ENCODE assay signal across 21 mouse cellular contexts in genomic region chr19:40595831-40596230, GRCm38 (mm10). TPM values are rescaled to one million over a fixed set of nuclear protein-coding genes. Genes with fewer than 3 reads are reported as not detected.
A peak's percentile ranks its signal among the peaks of the same experiment; 100 is the strongest.
DNase-seq lines count a peak whose midpoint lies in the region; ATAC-seq and TF ChIP-seq lines count a peak whose summit lies in the region.
"Had no signal": no experiment of that assay in that cellular context is flagged by ENCODE, and none has a peak within 500 bp of the region (broad histone marks: within the 10 kb centered on the region; RNA-seq: fewer than 3 reads in every experiment).

No protein-coding gene starts in this region.

- ATAC-seq in kidney, embryonic 15.5 days (replicated peaks; ENCODE audit: low FRiP score) = no peak
- ATAC-seq: midbrain, embryonic 15.5 days had no signal

- H3K27me3 ChIP-seq in heart, embryonic 10.5 days (ENCODE audit: insufficient read depth, poor library complexity, severe bottlenecking) = no peaks in the 10 kb centered on the region
- H3K27me3 ChIP-seq in kidney, embryonic 15.5 days = no peaks in the 10 kb centered on the region
- no peaks in the 10 kb centered on the region for H3K27me3 ChIP-seq in embryonic facial prominence, embryonic 10.5 days (replicated peaks; ENCODE audit: low read depth, poor library complexity, severe bottlenecking)
- H3K27me3 ChIP-seq: embryonic facial prominence, embryonic 15.5 days; forebrain, embryonic 12.5 days; limb, embryonic 13.5 days; liver, embryonic 15.5 days; megakaryocyte, embryonic 14.5 days; midbrain, embryonic 15.5 days had no signal

- 84% methylated on average over 8 of the region's 8 CpGs for WGBS in heart, embryonic 10.5 days
- 83% methylated on average over 8 of the region's 8 CpGs for WGBS in kidney, embryonic 15.5 days
- 91% methylated on average over 8 of the region's 8 CpGs for WGBS in embryonic facial prominence, embryonic 10.5 days

- no peaks in the 10 kb centered on the region for H3K9me3 ChIP-seq in heart, embryonic 10.5 days
- no peaks in the 10 kb centered on the region for H3K9me3 ChIP-seq in kidney, embryonic 15.5 days (replicated peaks)
- H3K9me3 ChIP-seq in embryonic facial prominence, embryonic 10.5 days = no peaks in the 10 kb centered on the region
- H3K9me3 ChIP-seq: embryonic facial prominence, embryonic 15.5 days; forebrain, embryonic 12.5 days; hindbrain, embryonic 10.5 days; limb, embryonic 13.5 days; liver, embryonic 15.5 days; megakaryocyte, embryonic 14.5 days; midbrain, embryonic 15.5 days had no signal

- H3K4me2 ChIP-seq in kidney, embryonic 15.5 days = no peak overlapping the region
- H3K4me2 ChIP-seq: embryonic facial prominence, embryonic 15.5 days; forebrain, embryonic 12.5 days; limb, embryonic 13.5 days; liver, embryonic 15.5 days; midbrain, embryonic 15.5 days had no signal

- H3K27ac ChIP-seq in heart, embryonic 10.5 days = no peak overlapping the region
- H3K27ac ChIP-seq in kidney, embryonic 15.5 days = no peak overlapping the region
- H3K27ac ChIP-seq in embryonic facial prominence, embryonic 10.5 days (replicated peaks) = no peak overlapping the region
- H3K27ac ChIP-seq: embryonic facial prominence, embryonic 15.5 days; forebrain, embryonic 12.5 days; hindbrain, embryonic 10.5 days; kidney, postnatal 0 days; left cerebral cortex, adult 2 months; limb, embryonic 13.5 days; liver, embryonic 15.5 days; midbrain, embryonic 15.5 days; stomach, postnatal 0 days had no signal

- peak; percentile 91 for DNase-seq in heart, adult 11 months
- no peak for DNase-seq in heart, embryonic 10.5 days (ENCODE audit: low spot score)
- DNase-seq in kidney, postnatal 36 days = peak; percentile 22 to 23
- DNase-seq in brain, embryonic 14.5 days (ENCODE audit: low read depth) = peak; percentile 15
- no peak for DNase-seq in left cerebral cortex, postnatal 10 days (ENCODE audit: extremely low spot score in 1 of 2, low spot score in 2 of 2)
- DNase-seq in embryonic facial prominence, embryonic 10.5 days (ENCODE audit: low spot score) = no peak
- DNase-seq: cerebellum, adult 2 months; lung, postnatal 10 days; thymus, postnatal 25 days had no signal

- intact Hi-C loops in left cerebral cortex, postnatal 10 days (cut with DNase I) = no loop called here

- no peak for TF ChIP-seq POLR2A in brain, embryonic 14.5 days (IDR thresholded peaks at IDR 0.05; ENCODE audit: borderline replicate concordance, extremely low read depth, insufficient read depth, insufficient read length, poor library complexity, severe bottlenecking)

- no peak overlapping the region for H3K9ac ChIP-seq in kidney, embryonic 15.5 days
- H3K9ac ChIP-seq: embryonic facial prominence, embryonic 15.5 days; forebrain, embryonic 12.5 days; limb, embryonic 13.5 days; liver, embryonic 15.5 days; midbrain, embryonic 15.5 days had no signal

- H3K4me3 ChIP-seq in heart, embryonic 10.5 days = no peak overlapping the region
- H3K4me3 ChIP-seq in kidney, embryonic 15.5 days (replicated peaks) = no peak overlapping the region
- H3K4me3 ChIP-seq in embryonic facial prominence, embryonic 10.5 days = no peak overlapping the region
- H3K4me3 ChIP-seq: embryonic facial prominence, embryonic 15.5 days; forebrain, embryonic 12.5 days; hindbrain, embryonic 10.5 days; left cerebral cortex, adult 2 months; limb, embryonic 13.5 days; liver, embryonic 15.5 days; megakaryocyte, embryonic 14.5 days; midbrain, embryonic 15.5 days had no signal

- no peak for TF ChIP-seq CTCF in brain, embryonic 14.5 days (IDR thresholded peaks at IDR 0.05; ENCODE audit: borderline replicate concordance, extremely low read depth, insufficient read depth, insufficient read length)

- no peaks in the 10 kb centered on the region for H3K4me1 ChIP-seq in heart, embryonic 10.5 days
- H3K4me1 ChIP-seq in kidney, embryonic 15.5 days = no peaks in the 10 kb centered on the region
- H3K4me1 ChIP-seq in embryonic facial prominence, embryonic 10.5 days = no peaks in the 10 kb centered on the region
- H3K4me1 ChIP-seq: embryonic facial prominence, embryonic 15.5 days; forebrain, embryonic 12.5 days; hindbrain, embryonic 10.5 days; limb, embryonic 13.5 days; liver, embryonic 15.5 days; midbrain, embryonic 15.5 days had no signal

- H3K36me3 ChIP-seq in heart, embryonic 10.5 days = peaks cover 6% of the 10 kb centered on the region; the same call in 1 of the 2 replicates
- peaks cover 14% of the 10 kb centered on the region for H3K36me3 ChIP-seq in kidney, embryonic 15.5 days
- H3K36me3 ChIP-seq in embryonic facial prominence, embryonic 10.5 days (replicated peaks) = peaks cover 34% of the 10 kb centered on the region
- H3K36me3 ChIP-seq: liver, embryonic 15.5 days had no signal

RNA-seq across cellular contexts. Expression of gene Aldh18a1, which starts 7.6 kb away (rescaled TPM):
- 63.9 and 66.2 TPM in 2 replicates for polyA plus RNA-seq in heart, embryonic 10.5 days (2016; fragmentation: Nextera tagmentation; extraction: Ambion mirVana)
- polyA plus RNA-seq in kidney, embryonic 15.5 days (2015; fragmentation: Nextera tagmentation; extraction: Ambion mirVana) = 53.0 and 58.3 TPM in 2 replicates
- 81.3 and 88.2 TPM in 2 replicates for polyA plus RNA-seq in brain, embryonic 14.5 days (2012; rRNA removed)
- 10 to 100 TPM; 25.6 to 28.5 TPM for total RNA-seq in left cerebral cortex, postnatal 10 days (2021)
- 91.0 and 104 TPM in 2 replicates for polyA plus RNA-seq in embryonic facial prominence, embryonic 10.5 days (2016; fragmentation: Nextera tagmentation; extraction: Ambion mirVana)

RNA-seq across cellular contexts. Expression of gene Tctn3, which starts 16.2 kb away (rescaled TPM):
- polyA plus RNA-seq in heart, embryonic 10.5 days (2016; fragmentation: Nextera tagmentation; extraction: Ambion mirVana) = 9.0 and 11.0 TPM in 2 replicates
- 11.4 and 12.3 TPM in 2 replicates for polyA plus RNA-seq in kidney, embryonic 15.5 days (2015; fragmentation: Nextera tagmentation; extraction: Ambion mirVana)
- 18.3 and 20.1 TPM in 2 replicates for polyA plus RNA-seq in brain, embryonic 14.5 days (2012; rRNA removed)
- 10 to 100 TPM; 25.9 to 28.5 TPM for total RNA-seq in left cerebral cortex, postnatal 10 days (2021)
- polyA plus RNA-seq in embryonic facial prominence, embryonic 10.5 days (2016; fragmentation: Nextera tagmentation; extraction: Ambion mirVana) = 10.0 and 11.5 TPM in 2 replicates

RNA-seq across cellular contexts. Expression of gene Entpd1, which starts 16.3 kb away (rescaled TPM):
- polyA plus RNA-seq in heart, embryonic 10.5 days (2016; fragmentation: Nextera tagmentation; extraction: Ambion mirVana) = 6.3 and 10.3 TPM in 2 replicates
- polyA plus RNA-seq in kidney, embryonic 15.5 days (2015; fragmentation: Nextera tagmentation; extraction: Ambion mirVana) = 5.3 and 6.5 TPM in 2 replicates
- polyA plus RNA-seq in brain, embryonic 14.5 days (2012; rRNA removed) = 7.4 and 10.6 TPM in 2 replicates
- 10 to 100 TPM; 18.7 to 20.2 TPM for total RNA-seq in left cerebral cortex, postnatal 10 days (2021)
- 3.1 and 3.3 TPM in 2 replicates for polyA plus RNA-seq in embryonic facial prominence, embryonic 10.5 days (2016; fragmentation: Nextera tagmentation; extraction: Ambion mirVana)
- total RNA-seq: MEL had no signal

Comparison
In these comparisons a context has a peak if more than half of its experiments do, and no peak if none do; other contexts are left out.
1. DNase-seq: peak in heart, adult 11 months (single experiment), kidney, postnatal 36 days (2 of 2) and brain, embryonic 14.5 days (single experiment); none in heart, embryonic 10.5 days (single experiment), left cerebral cortex, postnatal 10 days (0 of 2) and embryonic facial prominence, embryonic 10.5 days (single experiment).